Mouse (Mus musculus): ENCODE measurements around the gene Pcca.
A peak's percentile ranks its signal among the peaks of the same experiment; 100 is the strongest.

Pcca gene

DNA sequence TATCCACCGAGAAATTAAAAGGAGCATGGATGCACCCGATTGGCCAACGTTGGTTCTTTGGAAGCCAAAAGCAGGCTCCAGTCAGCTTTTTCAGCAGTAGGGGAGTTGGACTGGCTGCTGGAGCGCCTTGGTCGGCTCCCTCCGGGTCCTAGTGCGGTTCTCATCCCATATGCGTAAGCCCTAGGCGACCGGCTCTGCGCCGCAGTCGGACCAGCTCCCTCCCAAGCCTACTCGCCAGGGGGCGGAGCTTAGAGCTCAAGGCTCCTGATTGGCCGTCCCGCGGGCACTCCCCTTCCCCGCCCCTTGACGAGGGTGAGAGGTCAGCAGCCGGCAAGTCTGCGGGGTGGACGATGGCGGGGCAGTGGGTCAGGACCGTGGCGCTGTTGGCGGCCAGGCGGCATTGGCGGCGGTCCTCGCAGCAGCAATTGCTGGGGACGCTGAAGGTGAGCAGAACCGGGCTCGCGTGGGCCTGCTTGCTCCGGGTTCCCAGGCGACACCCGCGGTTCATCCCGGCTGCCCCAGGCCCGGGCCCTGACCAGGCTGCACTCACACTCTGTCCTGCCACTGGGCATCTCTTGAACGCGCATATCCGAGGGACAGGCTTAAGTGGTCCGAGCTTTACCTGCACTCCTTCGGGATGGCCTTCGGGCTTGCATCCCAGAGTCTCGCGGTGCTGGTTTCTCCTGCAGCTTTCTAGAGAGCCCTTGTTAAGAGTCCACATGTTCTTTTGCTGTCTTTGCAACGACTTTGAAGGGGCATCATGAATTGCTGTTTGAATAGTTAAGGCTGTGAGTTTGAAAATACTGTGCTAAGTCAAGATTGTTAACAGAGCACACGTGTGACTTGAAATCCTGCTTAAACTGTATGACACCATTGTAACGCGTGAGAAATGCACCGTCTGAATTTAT lies at the start of gene Pcca:
Pcca (plus strand) TSS at position 308 of the 908 bp plus-strand sequence.
- peak; percentile 91 for DNase-seq (ENCODE audit: low spot score)

DNA sequence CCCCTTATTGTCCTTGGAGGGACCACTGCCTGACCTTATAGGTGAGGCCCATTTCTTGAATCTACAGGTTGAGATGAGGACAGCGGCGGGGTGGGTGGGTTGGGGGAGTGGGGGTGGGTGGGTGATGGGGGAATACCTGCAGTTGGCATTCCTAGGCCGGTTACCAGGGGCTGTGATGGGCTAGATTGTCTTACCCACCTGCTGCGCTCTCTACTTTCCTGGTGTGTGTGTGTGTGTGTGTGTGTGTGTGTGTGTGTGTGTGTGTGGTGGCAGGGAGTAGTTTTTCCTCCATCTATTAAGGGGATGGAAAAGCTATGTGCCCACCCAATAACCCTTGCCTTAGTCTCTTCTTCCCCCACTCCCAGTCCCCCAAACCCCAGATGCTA lies 49.7 kb upstream of the Pcca start:
- no peak for DNase-seq (ENCODE audit: low spot score)

DNA sequence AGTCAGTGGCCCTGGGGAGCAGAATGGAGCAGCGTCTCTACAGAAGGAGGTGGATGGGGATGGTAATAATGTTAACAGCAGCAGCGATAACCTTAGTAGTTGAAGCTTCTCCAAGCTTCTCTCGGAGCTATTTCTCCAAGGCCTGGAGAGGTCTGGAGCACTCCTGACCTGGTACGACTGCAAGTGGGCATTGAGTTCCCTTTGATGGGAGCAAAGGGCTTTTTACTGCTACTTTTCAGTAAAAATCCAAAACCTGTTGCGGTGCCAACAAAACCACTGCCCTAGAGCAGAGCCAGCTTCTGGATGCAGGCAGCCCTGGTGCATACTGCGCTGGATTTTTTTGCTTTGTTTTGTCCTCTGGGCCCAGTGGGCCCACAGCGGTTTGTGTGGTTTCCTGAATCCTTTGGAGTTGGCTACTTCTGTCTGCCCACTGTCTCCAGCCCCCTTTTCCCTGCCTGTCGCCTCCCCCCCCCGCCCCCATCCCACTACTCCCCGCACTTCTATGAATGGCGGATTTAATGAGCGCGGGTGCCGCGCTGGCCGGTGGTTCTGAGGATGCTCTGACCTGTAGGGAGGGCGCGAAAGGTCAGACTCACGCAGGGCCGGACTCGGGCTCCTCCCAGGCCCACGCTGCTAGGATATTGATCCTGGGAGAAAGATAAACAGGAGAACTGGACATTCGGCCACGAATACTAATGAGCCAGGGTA lies 49.1 kb upstream of the Pcca start:
- DNase-seq (ENCODE audit: low spot score): no peak

DNA sequence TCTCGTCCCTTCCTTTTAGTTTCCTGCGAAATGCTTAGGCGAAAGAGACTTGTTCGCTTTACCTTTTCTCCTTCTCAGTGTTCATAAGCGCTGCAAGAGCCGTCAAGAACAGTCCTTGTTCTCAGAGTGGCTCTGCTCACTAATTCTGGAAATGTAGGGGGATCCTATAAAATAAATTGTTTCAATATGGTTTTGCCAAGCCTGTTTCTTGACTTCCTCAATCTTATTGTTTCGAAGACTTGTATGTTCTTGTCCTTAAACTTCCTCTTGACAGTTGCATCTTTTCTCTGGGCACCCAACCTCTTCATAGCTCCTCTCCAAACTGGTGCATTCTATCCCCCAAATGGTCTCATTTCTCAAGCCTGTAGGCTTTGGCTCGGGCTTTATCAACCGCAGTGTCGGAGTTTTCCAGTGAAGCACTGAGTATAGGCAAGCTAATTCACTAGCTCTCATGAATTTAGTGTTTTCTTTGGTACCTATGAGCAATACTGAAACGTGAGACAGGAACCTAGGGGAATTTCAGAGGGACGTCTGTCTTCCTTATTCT lies 48.4 kb upstream of the Pcca start:
- DNase-seq (ENCODE audit: low spot score): no peak

DNA sequence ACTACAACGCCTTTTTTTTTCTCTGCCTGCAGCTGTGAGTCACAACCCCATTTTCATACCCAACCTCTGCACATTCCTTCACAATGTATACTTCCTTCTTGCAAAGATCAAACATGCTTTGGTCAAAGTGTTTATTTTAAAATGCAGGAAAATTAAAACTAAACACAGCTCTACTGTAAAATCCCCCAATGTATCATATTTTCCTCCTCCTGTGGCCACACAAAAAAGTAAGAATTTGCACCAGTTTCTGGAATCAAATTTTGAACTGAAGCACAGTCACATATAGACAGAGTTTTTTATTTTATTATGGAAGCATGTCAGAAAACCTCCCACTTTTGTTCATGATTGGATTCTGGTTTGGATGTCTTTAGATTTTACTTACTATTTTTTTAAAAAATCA lies 47.5 kb upstream of the Pcca start:
- DNase-seq (ENCODE audit: low spot score): no peak

DNA sequence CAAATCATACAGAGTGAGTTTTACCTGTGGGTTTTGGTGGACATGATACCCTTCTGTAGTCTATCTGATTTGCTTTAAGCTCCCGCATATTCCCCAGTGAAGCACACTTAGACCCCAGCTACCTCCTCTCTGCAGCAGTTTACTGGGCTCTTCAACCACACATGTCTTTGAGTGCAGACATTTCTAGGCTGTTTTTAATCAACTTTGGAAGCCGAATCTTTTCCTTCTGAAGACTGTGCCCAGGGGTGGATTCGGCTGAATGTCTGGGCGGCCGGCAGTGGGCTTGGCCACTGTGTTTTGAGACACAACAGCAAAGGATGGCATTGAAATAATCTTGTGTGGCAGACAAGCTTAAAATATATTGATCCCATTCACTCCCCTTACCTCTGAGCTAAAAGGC lies 46.8 kb upstream of the Pcca start:
- no peak for DNase-seq (ENCODE audit: low spot score)

DNA sequence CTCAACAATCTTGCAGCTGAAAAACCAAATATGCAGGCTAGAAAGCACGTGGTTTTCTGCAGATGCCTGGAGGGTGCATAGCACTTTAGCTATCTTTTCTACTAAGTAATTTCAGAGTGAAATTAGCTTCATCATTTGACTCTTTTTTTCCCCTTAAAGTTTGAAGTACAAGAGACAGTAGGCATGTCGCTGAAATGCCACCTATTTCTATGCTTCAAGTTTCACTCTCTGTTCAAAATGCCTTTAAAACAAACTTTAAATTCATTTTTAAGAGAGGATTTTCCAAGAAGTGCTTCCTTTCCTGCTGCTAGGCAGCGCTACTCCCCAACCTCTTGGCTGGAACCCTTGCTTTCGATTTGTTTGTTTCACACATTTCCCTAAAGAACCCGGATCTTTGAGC lies 45.1 kb upstream of the Pcca start:
- no peak for DNase-seq (ENCODE audit: low spot score)

DNA sequence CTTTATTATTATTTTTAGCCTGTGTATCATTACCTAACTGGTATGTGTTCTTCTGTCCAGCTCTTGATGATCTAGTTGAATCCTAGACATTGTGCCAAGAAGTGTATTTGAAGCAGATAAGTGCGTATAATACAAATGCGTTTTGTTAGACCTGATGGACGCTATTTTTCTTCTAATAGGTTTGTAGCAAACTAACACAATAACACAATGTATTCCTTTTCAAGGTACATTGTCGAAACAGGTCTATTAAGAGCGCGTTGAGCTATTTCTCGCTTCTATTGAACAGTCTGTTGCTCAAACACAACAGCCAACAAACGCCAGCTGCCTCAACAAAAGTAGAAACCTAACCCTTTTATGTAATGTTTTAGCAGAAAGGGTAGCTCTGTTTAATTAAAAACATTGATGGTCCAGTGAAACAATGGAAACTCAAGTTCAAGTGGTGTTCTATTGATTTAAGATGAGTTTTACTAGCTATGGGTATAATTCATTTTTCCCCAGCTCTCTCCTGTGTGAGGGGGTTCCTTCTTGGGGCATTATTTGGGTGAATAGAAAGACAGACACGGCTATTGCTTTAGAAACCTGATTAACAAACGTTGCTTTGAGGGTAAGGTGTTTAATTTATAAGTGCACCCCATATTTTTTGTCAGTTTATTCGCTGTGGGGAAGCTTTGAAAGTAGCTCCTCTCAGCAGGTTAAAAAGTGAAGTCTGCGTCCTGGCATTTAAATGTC lies 44.3 kb upstream of the Pcca start:
- no peak for DNase-seq (ENCODE audit: low spot score)

DNA sequence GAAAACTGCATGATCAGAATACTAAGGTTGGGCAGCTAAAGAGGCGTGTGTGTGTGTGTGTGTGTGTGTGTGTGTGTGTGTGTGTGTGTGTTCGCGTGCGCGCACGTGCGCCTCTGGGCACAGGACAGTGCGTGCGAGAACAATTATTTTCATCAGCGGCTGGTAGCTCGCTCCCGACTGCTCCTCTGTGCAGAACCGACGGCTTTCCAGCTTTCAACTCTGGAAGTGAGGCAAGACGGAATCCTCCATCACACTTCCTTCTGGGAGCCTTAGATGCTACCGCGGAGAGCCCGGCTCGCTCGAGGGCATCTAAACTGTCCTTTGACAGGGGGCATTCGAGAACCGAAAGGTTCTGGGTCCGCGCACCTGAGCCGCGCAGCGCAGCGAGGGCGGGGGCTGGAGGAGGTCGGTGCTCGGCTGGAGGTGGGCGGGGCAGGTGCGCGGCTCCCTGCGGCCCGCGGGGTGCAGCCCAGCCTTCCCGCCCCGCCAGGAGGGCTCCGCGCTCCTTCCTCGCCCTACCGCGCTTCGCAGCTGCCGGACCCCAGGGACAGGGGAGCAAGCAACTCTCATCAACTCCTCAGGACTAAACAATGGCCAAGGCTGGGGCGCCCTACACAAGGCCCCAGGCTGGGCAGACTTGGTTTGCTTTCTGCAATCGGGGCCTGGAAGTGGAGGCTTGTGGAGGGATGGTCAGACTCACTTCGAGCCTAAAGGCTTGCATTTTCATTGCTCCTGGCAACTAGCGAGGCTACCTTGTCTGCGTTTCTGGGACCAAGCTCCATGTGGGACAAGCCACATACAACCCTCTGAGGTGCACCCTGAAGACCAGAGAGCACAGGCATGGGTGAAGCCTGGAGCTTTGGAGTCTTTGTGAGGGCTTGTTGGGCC lies 43.4 kb upstream of the Pcca start, which contains the start of gene Gm10837:
Gm10837 (plus strand) TSS at position 146 of the 888 bp plus-strand sequence.
- no peak for DNase-seq (ENCODE audit: low spot score)

DNA sequence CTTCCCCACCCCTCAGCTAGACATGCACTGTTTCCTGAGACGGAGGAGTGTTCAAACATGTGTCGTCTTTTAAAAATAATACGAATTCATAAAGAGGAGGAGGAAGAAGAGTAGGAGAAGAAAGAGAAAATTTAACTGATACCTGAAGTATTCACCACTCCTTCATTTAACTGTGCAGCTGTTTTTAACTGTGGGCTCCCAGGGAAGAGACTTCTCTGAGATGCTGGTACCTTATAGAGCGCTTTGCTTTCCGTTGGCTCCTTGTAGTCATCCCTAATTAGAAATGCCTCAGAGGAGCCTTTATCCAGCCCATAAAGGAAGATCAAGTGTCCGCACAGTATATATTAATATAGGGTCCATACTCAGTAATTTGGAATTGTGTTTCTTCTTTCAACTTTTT lies 42.6 kb upstream of the Pcca start:
- DNase-seq (ENCODE audit: low spot score): no peak

DNA sequence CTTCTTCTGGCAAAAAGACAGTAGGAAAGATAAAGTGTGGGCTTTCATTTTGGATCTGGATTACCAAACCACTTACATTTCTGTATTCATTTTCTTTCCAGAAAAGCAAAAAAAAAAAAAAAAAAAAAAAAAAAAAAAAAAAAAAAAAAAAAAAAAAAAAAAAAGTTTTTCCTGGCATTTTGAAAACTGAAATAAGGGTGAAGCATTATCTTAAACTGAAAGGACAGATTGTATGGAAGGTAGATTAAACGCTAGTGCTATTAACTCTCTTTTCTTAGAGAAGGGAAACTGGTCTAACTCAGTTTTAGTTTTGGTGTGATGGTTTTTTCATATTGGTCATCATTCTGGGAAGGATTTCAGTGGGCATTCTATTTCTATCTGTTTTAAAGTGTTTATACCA lies 42.1 kb upstream of the Pcca start:
- no peak for DNase-seq (ENCODE audit: low spot score)

DNA sequence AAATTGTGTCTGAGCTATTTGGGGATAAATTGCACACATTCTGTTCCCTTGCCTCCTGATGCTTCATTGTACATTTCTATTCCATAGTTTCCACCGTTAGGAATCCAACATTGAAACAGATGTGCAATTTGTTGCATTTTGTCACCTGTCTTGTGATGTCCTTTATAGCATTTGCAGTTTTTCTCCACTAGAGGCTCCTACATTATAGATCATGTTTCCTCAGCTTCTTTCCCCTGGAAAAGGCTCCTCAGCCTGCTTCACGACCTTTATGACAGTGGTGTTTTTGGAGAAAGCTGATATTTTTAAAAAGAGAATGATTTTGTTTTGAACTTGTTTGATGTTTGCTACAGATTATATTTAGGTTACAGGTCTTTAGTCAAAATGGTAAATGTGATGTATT lies 25.1 kb upstream of the Pcca start:
- no peak for DNase-seq (ENCODE audit: low spot score)

DNA sequence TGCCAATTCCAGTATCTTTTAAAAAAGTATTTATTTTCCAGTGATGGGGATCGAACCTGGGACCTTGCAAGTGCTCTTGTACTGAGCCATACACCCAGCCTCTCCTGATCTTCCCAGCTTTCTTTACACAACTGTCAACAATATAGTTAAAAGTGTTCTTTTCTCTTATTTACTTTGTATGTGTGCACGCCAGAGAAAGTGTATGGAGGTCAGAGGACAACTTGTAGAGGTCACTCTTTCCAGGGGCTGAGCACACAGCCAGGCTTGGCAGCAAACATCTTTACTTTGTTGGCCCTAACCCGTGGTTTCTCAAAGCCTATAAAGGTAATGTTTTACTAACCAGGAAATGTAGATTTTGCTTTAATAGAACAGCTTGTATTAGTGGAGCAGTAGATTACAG lies 22.6 kb upstream of the Pcca start:
- no peak for DNase-seq (ENCODE audit: low spot score)

DNA sequence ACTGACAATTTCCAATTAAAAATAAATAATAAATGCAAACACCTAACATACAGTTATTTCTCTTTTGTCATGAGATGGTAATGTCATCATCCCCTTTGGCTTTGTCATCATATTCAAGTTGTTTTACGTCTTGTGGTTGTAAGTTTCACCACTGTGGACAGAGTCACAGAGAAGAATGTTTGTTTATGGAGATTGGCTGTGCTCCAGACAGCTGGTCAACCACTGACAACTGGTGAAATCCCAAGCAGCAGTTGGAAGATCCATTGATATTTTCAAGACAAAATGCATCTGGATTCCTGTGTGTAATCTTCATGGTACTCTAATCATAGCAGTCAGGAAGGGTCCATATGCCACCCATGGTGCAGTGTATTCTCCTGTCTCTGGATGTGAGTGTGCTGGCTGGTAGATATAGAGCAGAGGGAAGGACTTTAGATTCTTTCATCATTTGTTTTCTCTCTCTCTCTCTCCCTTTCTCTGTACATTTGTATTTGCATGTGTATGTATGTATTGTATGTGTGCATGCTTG lies 20.6 kb upstream of the Pcca start:
- no peak for DNase-seq (ENCODE audit: low spot score)

DNA sequence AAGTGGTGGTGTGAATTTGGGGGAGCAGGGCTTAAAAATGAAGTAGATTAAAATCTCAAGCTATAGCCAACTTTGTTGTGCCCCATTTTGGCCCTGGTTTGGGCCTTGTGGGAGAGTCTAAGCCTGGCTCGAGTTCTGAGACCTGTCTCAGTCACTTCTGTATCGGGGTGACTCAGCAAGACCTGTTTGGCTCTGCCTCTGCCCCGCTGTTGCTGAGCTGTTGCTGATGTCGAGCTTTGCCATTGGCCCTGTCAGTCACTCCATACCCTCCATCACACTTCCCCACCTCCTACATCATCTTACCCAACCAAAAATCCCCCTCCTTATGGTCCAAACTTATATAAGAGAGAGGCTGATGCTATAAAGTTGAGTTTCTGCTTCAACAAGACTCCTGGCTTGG lies 5.6 kb upstream of the Pcca start:
- no peak for DNase-seq (ENCODE audit: low spot score)

DNA sequence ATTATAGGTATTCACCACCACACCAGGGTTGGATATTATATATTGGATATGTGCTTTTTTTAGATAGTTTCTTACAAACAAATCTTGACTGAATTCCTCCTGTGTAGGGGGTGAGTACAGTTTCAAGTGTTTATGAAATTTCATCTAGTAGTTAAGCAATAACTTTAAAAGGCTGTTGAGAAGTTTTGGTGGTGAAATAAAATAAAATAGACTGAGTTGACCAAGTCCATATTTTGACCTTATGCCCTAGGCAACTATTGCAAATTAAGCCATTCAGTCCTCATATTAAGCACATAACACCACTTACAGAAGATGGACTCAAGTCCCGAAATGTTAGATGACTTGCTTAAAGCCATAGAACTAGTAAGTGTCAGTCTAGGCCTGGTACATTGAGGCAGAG lies 1.9 kb downstream of the Pcca start:
- DNase-seq (ENCODE audit: low spot score): no peak

DNA sequence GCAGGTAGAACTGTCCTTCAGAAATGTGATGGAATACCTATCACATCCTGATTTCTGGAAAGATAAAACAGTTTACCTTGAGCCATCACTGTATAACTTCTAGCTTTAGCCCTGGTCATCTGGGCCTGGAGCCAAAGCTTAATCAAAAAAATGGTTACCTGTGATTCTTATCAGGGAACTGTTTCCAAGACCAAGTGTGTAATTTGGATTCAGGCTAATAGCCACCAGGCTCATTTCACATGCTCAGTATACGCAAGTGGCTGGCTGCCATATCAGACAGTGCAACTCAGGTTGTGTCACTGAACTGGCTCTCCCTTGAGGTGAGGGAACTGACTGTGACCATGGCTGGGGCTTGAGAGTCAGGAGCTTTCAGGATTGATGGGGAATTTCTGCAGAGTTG lies 14.3 kb downstream of the Pcca start:
- DNase-seq (ENCODE audit: low spot score): no peak

DNA sequence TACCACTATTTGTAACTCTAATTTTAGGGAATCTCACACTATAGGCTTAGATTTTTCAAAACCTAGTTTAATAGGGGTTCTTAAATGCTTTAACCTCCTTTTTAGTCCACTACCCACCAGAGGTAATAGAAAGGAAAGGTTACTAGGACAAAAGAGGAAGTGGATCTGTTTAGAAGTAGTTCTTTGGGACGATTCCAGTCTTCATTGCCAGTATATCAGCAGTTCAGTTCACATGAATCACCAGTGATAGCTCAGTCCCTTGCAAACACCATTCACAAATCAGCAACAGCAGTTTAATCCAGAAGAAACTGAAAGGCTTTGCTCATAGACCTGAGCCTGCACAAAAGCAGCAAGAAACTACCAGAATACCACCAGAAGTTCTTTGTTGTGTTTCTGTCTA lies 14.8 kb downstream of the Pcca start:
- DNase-seq (ENCODE audit: low spot score): no peak

DNA sequence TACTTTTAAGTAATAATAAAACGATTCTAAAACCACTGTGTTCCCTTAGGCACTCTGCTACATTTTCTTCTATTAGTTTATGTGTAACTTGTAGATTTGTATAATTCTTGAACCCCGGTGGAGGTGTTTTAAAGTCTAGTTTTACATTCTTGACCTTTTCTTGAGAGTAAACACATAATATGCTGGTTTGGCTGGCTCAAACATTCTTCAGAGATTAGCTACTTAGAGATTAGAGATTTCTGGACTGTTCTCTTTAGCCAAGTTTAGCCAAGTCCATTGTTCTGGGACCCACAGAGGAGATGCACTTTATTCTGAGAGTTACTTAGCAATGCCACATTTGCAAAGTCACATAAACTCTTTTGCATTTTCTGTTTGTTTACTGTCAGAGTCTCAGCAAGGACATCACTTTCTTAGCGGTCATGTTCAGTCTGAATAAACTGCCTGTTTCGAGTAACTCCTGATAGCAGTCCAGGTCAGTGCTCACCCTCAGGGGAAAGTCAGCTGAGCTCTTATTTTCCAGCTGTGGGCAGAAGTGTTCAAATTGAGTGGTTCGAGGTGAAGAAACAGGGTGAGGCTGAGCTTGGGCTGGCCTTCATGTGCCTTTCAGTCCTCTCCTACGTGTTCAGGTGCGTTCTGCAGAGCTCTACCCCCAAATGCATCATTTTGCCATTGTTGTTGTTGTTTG lies 18.8 kb downstream of the Pcca start:
- no peak for DNase-seq (ENCODE audit: low spot score)

DNA sequence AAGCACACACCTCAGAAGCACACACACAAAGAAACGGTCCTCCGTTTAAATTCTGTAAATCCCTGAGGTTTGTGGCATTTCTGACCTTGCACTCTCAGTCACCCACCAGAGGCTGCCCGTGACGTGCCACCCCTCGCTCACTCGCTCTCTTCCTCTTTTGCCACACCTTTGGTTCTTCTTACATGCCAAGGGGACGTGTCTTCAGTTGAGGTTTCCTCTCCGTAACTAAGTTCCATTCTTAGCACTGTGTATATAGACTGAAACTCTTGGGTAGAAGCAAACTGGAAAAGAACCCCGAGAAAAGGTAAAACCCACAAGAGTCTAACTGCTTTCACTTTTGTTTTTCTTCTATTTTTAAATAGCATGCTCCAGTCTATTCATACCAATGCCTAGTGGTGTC lies 23.2 kb downstream of the Pcca start:
- no peak for DNase-seq (ENCODE audit: low spot score)
